Mouse (Mus musculus) E14TG2a.4 (cell line): Measurements from ENCODE around the gene Hexim1.

Source experiments
- CTCF ChIP-seq: conservative IDR thresholded peaks from 2 replicates; pipeline ENCODE4 v1.5.1; 2014; ENCODE audit warnings: low read length
- POU5F1 ChIP-seq: IDR thresholded peaks from 2 replicates; pipeline ENCODE4 v1.6.1; 2014; ENCODE audit warnings: low read length, borderline replicate concordance

GRCm38 (mm10) chr11:103141944-103142255 is 25.9 kb downstream of the Hexim1 start:
- no peak for TF ChIP-seq CTCF
- no peak for TF ChIP-seq POU5F1
